Mouse (Mus musculus) lung, embryonic 16.5 days (tissue): ENCODE results near the gene Gramd1c. TPM values are rescaled to one million over a fixed set of nuclear protein-coding genes. Genes with fewer than 3 reads are reported as not detected.

ENCODE experiments used
- ATAC-seq: fragments of 200-750 bp; cut with Nextera tagmentation; 2 replicates; pipeline ENCODE4 v1.8.0; 2017; ENCODE audit warnings: low read depth, mild to moderate bottlenecking, moderate library complexity
- H3K27ac ChIP-seq: fragments of 300-500 bp; sonication (generic); 2 replicates; pipeline ENCODE4 v1.5.1; 2014; ENCODE audit warnings: mild to moderate bottlenecking, control low read depth, low read length
- H3K27me3 ChIP-seq: fragments of 300-500 bp; sonication (generic); 2 replicates; pipeline ENCODE4 v1.6.1; 2014; ENCODE audit warnings: low read depth, low read length, mixed read lengths; ENCODE audit not compliant: control insufficient read depth, insufficient read depth
- H3K36me3 ChIP-seq: fragments of 300-500 bp; sonication (generic); 2 replicates; pipeline ENCODE4 v1.6.1; 2014; ENCODE audit warnings: low read length; ENCODE audit not compliant: control insufficient read depth, insufficient read depth
- H3K4me1 ChIP-seq: fragments of 300-500 bp; sonication (generic); replicated peaks from 2 replicates; pipeline ENCODE4 v1.6.1; 2014; ENCODE audit warnings: low read length, mixed read lengths; ENCODE audit not compliant: control insufficient read depth, insufficient read depth
- H3K4me2 ChIP-seq: fragments of 300-500 bp; sonication (generic); 2 replicates; pipeline ENCODE4 v1.6.1; 2014; ENCODE audit warnings: low read depth, low read length, control low read depth
- H3K4me3 ChIP-seq: fragments of 300-500 bp; sonication (generic); 2 replicates; pipeline ENCODE4 v1.5.1; 2014; ENCODE audit warnings: mild to moderate bottlenecking, low read length, control low read depth
- H3K9ac ChIP-seq: fragments of 300-500 bp; sonication (generic); 2 replicates; pipeline ENCODE4 v1.6.1; 2014; ENCODE audit warnings: low read length, control low read depth
- H3K9me3 ChIP-seq: fragments of 300-500 bp; sonication (generic); 2 replicates; pipeline ENCODE4 v1.6.1; 2016; ENCODE audit warnings: low read length; ENCODE audit not compliant: control insufficient read depth
- WGBS: fragments of 180-500 bp; shearing (Covaris S2); extraction: QIAGEN DNeasy Blood & Tissue Kit; methylation state at CpG from one replicate; pipeline ENCODE4 v1.1.7; 2014; 5-methylcytosine and 5-hydroxymethylcytosine counted together
- polyA plus RNA-seq: library from polyadenylated mRNA; unstranded; fragments of >200 nt; fragmentation: Nextera tagmentation; extraction: Ambion mirVana; gene quantifications from 2 replicates; pipeline ENCODE4 v1.2.1, GENCODE M21; 2015

The Gramd1c gene
- polyA plus RNA-seq, 1 experiment from 2014 or later, result 10.0 TPM

DNA sequence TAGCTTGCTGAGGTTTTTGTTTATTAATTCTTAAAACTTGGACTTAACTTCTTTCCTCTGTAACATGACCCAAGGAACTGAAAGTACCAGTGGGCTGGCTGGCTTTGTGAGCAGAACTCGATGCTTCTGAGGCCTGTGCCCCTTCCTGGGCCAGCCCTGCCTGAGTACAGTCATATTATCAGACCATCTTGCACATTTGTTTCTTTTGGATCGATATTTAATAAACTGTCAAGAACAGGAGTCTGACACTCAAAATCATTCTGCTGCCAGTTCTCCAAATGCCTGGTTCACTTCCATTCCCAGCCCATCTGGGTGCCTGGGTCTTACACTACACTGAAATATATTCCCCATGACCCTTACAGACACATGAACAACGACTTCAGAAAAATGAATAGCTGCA lies 117.3 kb downstream of the Gramd1c start:
- H3K27ac ChIP-seq, result no peak overlapping the region
- 41% methylated on average over 3 of the region's 3 CpGs for WGBS
- H3K36me3 ChIP-seq, result no peaks in the 10 kb centered on the region
- H3K4me3 ChIP-seq, result no peak overlapping the region
- peak; percentile 71 for ATAC-seq
- H3K4me2 ChIP-seq, result no peak overlapping the region
- H3K4me1 ChIP-seq, result no peaks in the 10 kb centered on the region
- no peaks in the 10 kb centered on the region for H3K9me3 ChIP-seq
- H3K27me3 ChIP-seq, result no peaks in the 10 kb centered on the region
- H3K9ac ChIP-seq, result no peak overlapping the region

DNA sequence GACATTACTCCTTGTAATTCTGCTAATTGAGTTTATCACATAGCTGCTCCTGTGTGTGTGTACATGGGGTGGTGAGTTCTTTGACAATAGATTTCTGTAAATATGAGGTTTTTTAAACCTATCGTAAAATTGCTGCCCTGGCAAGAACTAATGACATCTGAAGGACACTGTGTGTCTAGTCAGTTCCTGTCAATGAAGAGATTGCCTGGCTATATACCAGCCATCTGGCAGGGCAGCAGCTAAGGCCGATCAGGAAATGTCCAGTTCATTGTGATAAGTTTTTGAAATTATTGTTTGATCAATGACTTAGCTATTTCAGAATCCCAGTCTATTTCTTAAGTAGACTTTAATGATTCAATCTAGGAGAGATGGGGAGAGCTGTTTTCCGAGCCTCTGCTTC lies 117.8 kb downstream of the Gramd1c start:
- Histone ChIP-seq H3K9ac (no peak overlapping the region), H3K4me1 (no peaks in the 10 kb centered on the region), H3K27ac (no peak overlapping the region), H3K9me3 (no peaks in the 10 kb centered on the region), H3K36me3 (no peaks in the 10 kb centered on the region), H3K4me2 (no peak overlapping the region), H3K4me3 (no peak overlapping the region), H3K27me3 (no peaks in the 10 kb centered on the region)
- no peak for ATAC-seq
- 65% methylated on average over 3 of the region's 3 CpGs for WGBS

DNA sequence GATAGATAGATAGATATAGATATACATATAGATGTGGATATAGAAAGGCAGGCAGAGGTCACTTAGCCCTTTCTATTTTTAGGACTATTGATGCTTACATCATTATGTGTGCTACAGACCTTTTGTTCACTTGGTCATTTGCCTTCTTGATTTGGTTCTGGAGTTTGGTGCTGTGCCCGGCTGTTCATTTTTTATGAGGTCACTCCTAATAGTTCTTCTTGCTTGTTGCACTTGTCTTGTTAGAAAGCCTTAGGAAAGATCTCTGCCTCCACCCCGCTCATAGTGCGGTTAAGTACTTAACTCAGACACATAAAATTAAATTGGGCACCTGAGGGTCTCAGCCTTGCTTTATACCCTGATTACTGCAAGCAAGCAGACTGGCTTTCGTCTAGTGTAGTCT lies 122.3 kb downstream of the Gramd1c start:
- H3K4me2 ChIP-seq, result no peak overlapping the region

DNA sequence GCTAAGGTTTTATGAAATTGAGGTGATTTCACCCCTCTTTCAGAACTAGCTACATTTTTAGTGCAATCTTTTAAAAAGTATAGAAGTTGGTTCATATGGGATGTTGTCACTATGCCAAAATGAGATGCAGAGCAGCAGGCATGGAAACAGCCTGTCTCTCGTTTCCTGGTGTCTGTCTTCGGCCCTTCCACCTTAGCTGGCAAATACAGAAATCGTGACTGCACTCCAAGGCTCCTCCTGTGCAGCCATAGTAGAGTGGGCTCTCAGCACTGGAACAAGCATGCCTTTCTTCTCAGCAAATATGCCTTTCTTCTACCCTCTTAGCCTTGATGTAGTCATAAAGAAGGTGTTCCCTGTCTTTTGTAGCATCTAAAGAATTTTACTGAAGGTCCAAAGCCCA lies 127.3 kb downstream of the Gramd1c start:
- Histone ChIP-seq H3K4me1 (peaks cover 6% of the 10 kb centered on the region; the same call in 1 of the 2 replicates), H3K4me3 (no peak overlapping the region), H3K36me3 (no peaks in the 10 kb centered on the region), H3K27me3 (no peaks in the 10 kb centered on the region), H3K9ac (no peak overlapping the region), H3K9me3 (no peaks in the 10 kb centered on the region), H3K4me2 (0 out of 2 replicates have a peak overlapping the region, but pooled peaks have one; percentile 11), H3K27ac (no peak overlapping the region)
- ATAC-seq, result peak; percentile 65; the same call in 1 of the 2 replicates
- 51% methylated on average over 3 of the region's 3 CpGs for WGBS

More for the DNA sequence above, 122.3 kb downstream of the Gramd1c start:
- WGBS, result 91% methylated on average over 4 of the region's 4 CpGs
- H3K4me1 ChIP-seq, result no peaks in the 10 kb centered on the region
- no peak for ATAC-seq
- no peaks in the 10 kb centered on the region for H3K27me3 ChIP-seq
- no peak overlapping the region for H3K4me3 ChIP-seq
- no peak overlapping the region for H3K9ac ChIP-seq
- no peaks in the 10 kb centered on the region for H3K36me3 ChIP-seq
- H3K9me3 ChIP-seq, result no peaks in the 10 kb centered on the region
- no peak overlapping the region for H3K27ac ChIP-seq

DNA sequence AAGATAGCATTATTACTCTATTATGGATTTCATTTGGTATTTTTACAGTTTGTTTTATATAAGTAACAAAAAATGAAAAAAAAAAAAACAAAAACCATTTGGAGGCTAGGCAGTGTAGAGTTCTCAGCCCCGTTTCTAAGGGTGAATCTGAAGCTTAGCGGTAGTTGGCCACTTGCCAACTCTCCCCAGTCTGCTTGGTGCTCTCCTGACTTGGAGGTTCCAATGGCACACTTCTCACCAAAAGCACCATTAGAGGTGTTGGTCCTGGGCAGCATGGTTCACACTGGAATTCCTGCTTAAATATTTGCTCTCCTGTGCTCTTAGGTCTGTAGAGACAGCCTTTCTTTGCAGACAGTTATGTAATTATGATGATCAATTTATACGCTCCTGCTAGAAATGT lies 127.8 kb downstream of the Gramd1c start:
- H3K4me3 ChIP-seq, result no peak overlapping the region
- peak; percentile 61 for ATAC-seq
- WGBS, result 35% methylated on average over 3 of the region's 3 CpGs
- no peaks in the 10 kb centered on the region for H3K27me3 ChIP-seq
- H3K36me3 ChIP-seq, result no peaks in the 10 kb centered on the region
- H3K4me1 ChIP-seq, result peaks cover 6% of the 10 kb centered on the region; the same call in 1 of the 2 replicates
- H3K9me3 ChIP-seq, result no peaks in the 10 kb centered on the region
- H3K27ac ChIP-seq, result no peak overlapping the region
- no peak overlapping the region for H3K9ac ChIP-seq
- peak overlapping the region; percentile 11; the same call in 1 of the 2 replicates for H3K4me2 ChIP-seq

DNA sequence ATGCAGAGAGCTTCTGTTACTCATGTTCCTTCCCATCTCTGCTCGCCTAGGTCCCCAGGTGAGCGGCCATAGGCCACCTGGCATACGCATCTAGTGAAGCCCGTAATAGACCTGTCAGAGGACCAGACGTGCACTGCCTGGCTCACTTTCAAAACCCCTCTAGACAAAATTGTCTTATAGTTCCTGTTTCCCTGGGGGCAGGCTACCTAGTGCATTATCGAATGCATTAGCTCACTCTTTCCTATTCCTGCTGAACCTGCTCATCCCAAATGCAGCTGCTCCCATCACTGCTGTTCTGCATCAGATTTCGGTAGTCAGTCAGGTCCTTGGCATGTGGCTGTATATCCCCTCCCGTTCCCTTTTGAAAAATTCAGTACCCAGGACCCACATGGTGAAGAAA lies 128.3 kb downstream of the Gramd1c start:
- WGBS, result 82% methylated on average over 8 of the region's 8 CpGs
- no peak for ATAC-seq
- Histone ChIP-seq H3K9me3 (no peaks in the 10 kb centered on the region), H3K4me2 (no peak overlapping the region), H3K36me3 (no peaks in the 10 kb centered on the region), H3K4me1 (peaks cover 6% of the 10 kb centered on the region; the same call in 1 of the 2 replicates), H3K27ac (no peak overlapping the region), H3K4me3 (no peak overlapping the region), H3K9ac (no peak overlapping the region), H3K27me3 (no peaks in the 10 kb centered on the region)

DNA sequence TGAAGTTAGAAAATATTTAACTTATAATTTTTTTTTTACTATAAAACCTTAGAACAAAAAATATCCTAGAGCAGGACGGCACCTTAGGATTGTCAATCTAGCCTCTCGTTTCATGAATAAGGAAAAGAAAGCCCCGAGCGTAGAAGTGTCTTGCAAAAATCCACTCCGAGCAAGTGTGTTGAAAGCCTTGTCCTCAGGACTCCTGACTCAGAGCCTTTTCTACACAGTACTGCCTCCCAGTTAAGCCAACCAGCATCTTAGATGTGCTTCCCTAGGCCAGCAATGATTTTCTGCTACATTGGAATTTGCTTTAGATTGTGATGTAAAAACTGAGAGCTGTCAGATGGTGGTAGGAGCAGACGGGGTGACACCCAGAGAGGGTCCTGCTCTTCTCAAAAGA lies 130.1 kb downstream of the Gramd1c start:
- no peaks in the 10 kb centered on the region for H3K9me3 ChIP-seq
- WGBS, result 74% methylated on average over 6 of the region's 6 CpGs
- H3K27ac ChIP-seq, result no peak overlapping the region
- no peak overlapping the region for H3K4me2 ChIP-seq
- H3K4me3 ChIP-seq, result no peak overlapping the region
- H3K4me1 ChIP-seq, result peaks cover 6% of the 10 kb centered on the region; the same call in 1 of the 2 replicates
- ATAC-seq, result no peak
- H3K9ac ChIP-seq, result no peak overlapping the region
- no peaks in the 10 kb centered on the region for H3K36me3 ChIP-seq
- H3K27me3 ChIP-seq, result no peaks in the 10 kb centered on the region

DNA sequence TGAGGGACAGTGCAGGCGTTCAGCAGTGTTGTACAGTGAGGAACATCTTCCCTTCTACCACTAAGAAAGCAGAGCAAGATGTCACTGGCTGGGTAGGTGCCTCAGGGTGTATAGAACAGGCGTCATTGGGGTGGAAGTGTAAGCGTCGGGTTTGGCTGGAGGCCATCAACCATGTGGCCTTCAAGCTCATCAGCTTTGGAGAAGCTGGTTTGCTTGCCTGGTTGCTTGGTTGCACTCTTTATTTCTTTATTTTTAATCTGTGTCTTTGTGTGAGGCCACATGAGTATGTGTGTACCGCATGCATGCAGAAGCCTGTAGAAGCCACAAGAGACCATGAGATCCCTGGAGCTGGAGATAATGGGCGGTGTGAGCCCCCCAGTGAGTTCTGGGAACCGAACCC lies 130.8 kb downstream of the Gramd1c start:
- Histone ChIP-seq H3K9ac (no peak overlapping the region), H3K27me3 (no peaks in the 10 kb centered on the region), H3K9me3 (no peaks in the 10 kb centered on the region), H3K4me3 (no peak overlapping the region), H3K4me2 (no peak overlapping the region), H3K4me1 (peaks cover 6% of the 10 kb centered on the region; the same call in 1 of the 2 replicates), H3K36me3 (no peaks in the 10 kb centered on the region), H3K27ac (no peak overlapping the region)
- ATAC-seq, result no peak
- WGBS, result 75% methylated on average over 7 of the region's 7 CpGs

DNA sequence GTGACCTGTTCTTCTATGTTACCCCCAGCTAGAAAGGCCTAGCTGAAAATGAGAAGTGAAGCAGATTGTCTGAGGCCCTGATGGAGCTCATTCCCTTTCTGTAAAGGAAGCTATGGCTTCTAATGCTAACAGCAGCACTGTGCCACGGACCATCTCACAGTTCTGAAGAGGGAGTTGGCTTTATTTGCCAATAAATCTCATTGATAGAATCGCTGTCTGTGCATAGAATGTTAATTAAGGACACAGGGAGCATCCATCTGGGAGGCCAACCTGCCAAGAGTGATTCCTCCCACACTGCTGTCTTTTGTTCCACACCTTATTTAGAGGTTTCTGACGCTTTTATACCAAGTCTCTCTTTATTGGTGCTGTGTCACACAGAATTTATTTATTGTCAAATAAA lies 131.6 kb downstream of the Gramd1c start:
- H3K4me2 ChIP-seq, result no peak overlapping the region
- H3K9me3 ChIP-seq, result no peaks in the 10 kb centered on the region
- H3K27ac ChIP-seq, result no peak overlapping the region
- no peaks in the 10 kb centered on the region for H3K36me3 ChIP-seq
- H3K9ac ChIP-seq, result no peak overlapping the region
- no peak for ATAC-seq
- WGBS, result 74% methylated on average over 3 of the region's 3 CpGs
- no peak overlapping the region for H3K4me3 ChIP-seq
- H3K27me3 ChIP-seq, result no peaks in the 10 kb centered on the region
- peaks cover 6% of the 10 kb centered on the region; the same call in 1 of the 2 replicates for H3K4me1 ChIP-seq

DNA sequence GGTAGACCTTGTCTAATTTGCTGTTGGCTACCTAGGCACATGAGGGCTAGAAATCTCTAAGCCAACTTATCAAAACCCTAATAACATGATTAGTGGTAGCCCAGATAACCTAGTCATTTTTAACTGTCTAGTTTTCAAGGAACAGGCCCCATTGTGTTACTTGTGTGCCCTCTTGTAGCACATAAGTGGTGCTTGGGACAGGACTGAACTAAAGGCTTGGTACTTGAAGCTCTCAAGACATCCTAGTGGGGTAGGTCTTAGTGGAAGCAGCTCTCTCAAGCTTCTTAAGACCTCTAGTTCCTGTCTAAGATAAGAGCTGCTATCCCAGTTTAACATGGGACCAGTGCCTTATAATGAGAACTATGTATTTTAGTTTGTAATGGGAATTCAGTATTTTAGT lies 132.6 kb downstream of the Gramd1c start:
- no peaks in the 10 kb centered on the region for H3K36me3 ChIP-seq
- peaks cover 6% of the 10 kb centered on the region; the same call in 1 of the 2 replicates for H3K4me1 ChIP-seq
- H3K27ac ChIP-seq, result no peak overlapping the region
- no peaks in the 10 kb centered on the region for H3K9me3 ChIP-seq
- H3K4me3 ChIP-seq, result no peak overlapping the region
- no peaks in the 10 kb centered on the region for H3K27me3 ChIP-seq
- H3K9ac ChIP-seq, result no peak overlapping the region
- ATAC-seq, result peak; percentile 68
- no peak overlapping the region for H3K4me2 ChIP-seq
